Mouse (Mus musculus): ENCODE results near the gene Trabd2b.

- no peak for TF ChIP-seq HCFC1 (IDR thresholded peaks at IDR 0.05; ENCODE audit: borderline replicate concordance, insufficient read depth, low read length)
- no peak for TF ChIP-seq MAFK (IDR thresholded peaks at IDR 0.05; ENCODE audit: insufficient read depth, low read depth, low read length)
- no peak for TF ChIP-seq CHD2 (IDR thresholded peaks at IDR 0.05; ENCODE audit: low read depth, low read length)
- no peak for TF ChIP-seq ZNF384 (IDR thresholded peaks at IDR 0.05; ENCODE audit: low read depth, low read length)
- TF ChIP-seq ZC3H11A (IDR thresholded peaks at IDR 0.05; ENCODE audit: borderline replicate concordance, low read depth, low read length), result no peak
These were observed 251.4 kb downstream of the Trabd2b start for GRCm38 (mm10) chr4:114657933-114658332.

Data from ES-E14 (cell line).